Mouse (Mus musculus): ENCODE results near the gene Klhl15. TPM values are rescaled to one million over a fixed set of nuclear protein-coding genes. Genes with fewer than 3 reads are reported as not detected.
"Not testable (repeated sequence)": the region's sequence is repeated elsewhere in the genome, so short reads cannot be mapped to it uniquely, and the experiment has no call there.

The Klhl15 gene
- polyA plus RNA-seq (2011; ENCODE audit: insufficient read depth, insufficient read length, low replicate concordance, missing spikeins): 0.88 and 5.4 TPM in 2 replicates

- no peaks in the 10 kb centered on the region for H3K4me1 ChIP-seq (ENCODE audit: control insufficient read depth, insufficient read depth, low read length)
- peak within 1 kb of the TSS; percentile 96 for H3K27ac ChIP-seq (ENCODE audit: control insufficient read depth, insufficient read depth, low read depth, low read length, poor library complexity)
- TF ChIP-seq CTCF (IDR thresholded peaks at IDR 0.05; ENCODE audit: control insufficient read depth, insufficient read depth, low read length): no peak
- TF ChIP-seq POLR2A (IDR thresholded peaks at IDR 0.05; ENCODE audit: borderline replicate concordance, control insufficient read depth, low read depth, low read length): peak; percentile 43; the same call in 1 of the 2 replicates
- 6% methylated on average over 48 of the region's 70 CpGs for WGBS
- H3K4me3 ChIP-seq (replicated peaks; ENCODE audit: control insufficient read depth, low read depth, low read length): peak within 1 kb of the TSS; percentile 86
These were observed at the start of gene Klhl15 for GRCm38 (mm10) chrX:94234532-94235189. Gene Klhl15 (plus strand): TSS chrX:94234599.

- H3K4me1 ChIP-seq (ENCODE audit: control insufficient read depth, insufficient read depth, low read length): no peaks in the 10 kb centered on the region
- no peak overlapping the region for H3K4me3 ChIP-seq (replicated peaks; ENCODE audit: control insufficient read depth, low read depth, low read length)
- 28% methylated on average over 1 of the region's 1 CpGs for WGBS
- no peak for TF ChIP-seq CTCF (IDR thresholded peaks at IDR 0.05; ENCODE audit: control insufficient read depth, insufficient read depth, low read length)
- TF ChIP-seq POLR2A (IDR thresholded peaks at IDR 0.05; ENCODE audit: borderline replicate concordance, control insufficient read depth, low read depth, low read length): no peak
- H3K27ac ChIP-seq (ENCODE audit: control insufficient read depth, insufficient read depth, low read depth, low read length, poor library complexity): no peak overlapping the region
These were observed 49.2 kb upstream of the Klhl15 start for GRCm38 (mm10) chrX:94185156-94185555.

DNA sequence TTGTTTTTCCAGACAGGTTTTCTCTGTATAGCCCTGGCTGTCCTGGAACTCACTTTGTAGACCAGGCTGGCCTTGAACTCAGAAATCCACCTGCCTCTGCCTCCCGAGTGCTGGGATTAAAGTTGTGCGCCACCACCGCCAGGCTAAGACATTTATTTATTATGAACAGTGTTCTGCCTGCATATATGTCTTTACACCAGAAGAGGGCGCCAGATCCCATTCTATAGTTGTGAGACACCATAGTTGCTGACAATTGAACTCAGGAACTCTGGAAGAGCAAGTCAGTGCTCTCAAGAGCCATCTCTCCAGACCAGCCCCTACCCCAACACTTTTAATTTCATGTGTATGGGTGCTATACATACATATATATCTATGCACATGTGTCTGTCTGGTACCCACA is 40.5 kb upstream of the Klhl15 start:
- 42% methylated on average over 4 of the region's 4 CpGs for WGBS
- H3K4me3 ChIP-seq (replicated peaks; ENCODE audit: control insufficient read depth, low read depth, low read length); H3K27ac ChIP-seq (ENCODE audit: control insufficient read depth, insufficient read depth, low read depth, low read length, poor library complexity); H3K4me1 ChIP-seq (ENCODE audit: control insufficient read depth, insufficient read depth, low read length): not testable (repeated sequence)

- 86% methylated on average over 5 of the region's 5 CpGs for WGBS
- Histone ChIP-seq H3K4me3 (replicated peaks; ENCODE audit: control insufficient read depth, low read depth, low read length) (no peak overlapping the region), H3K4me1 (ENCODE audit: control insufficient read depth, insufficient read depth, low read length) (no peaks in the 10 kb centered on the region), H3K27ac (ENCODE audit: control insufficient read depth, insufficient read depth, low read depth, low read length, poor library complexity) (no peak overlapping the region)
- no peak for TF ChIP-seq POLR2A (IDR thresholded peaks at IDR 0.05; ENCODE audit: borderline replicate concordance, control insufficient read depth, low read depth, low read length)
- peak; percentile 58 for TF ChIP-seq CTCF (IDR thresholded peaks at IDR 0.05; ENCODE audit: control insufficient read depth, insufficient read depth, low read length)
These were observed 36.6 kb upstream of the Klhl15 start for GRCm38 (mm10) chrX:94197789-94198188.

DNA sequence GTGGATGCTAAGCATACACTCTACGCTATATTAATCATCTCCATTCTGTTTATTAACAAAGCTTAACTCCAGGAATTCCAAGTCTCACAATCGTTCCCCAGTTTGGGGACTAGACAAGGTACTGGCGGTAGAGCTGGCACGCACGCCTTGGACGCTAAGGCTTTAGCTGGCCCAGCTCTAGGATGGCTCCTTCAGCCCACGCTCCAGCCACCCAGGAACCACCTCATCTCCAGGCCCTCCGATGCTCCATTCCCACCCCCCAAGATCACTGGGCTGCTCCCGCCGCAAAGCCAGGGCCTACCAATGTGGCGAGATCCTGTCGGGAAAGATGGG is 22.2 kb upstream of the Klhl15 start:
- H3K27ac ChIP-seq (ENCODE audit: control insufficient read depth, insufficient read depth, low read depth, low read length, poor library complexity): peak overlapping the region; percentile 84
- no peaks in the 10 kb centered on the region; the same call in 1 of the 2 replicates for H3K4me1 ChIP-seq (ENCODE audit: control insufficient read depth, insufficient read depth, low read length)
- 1% methylated on average over 12 of the region's 12 CpGs for WGBS
- TF ChIP-seq POLR2A (IDR thresholded peaks at IDR 0.05; ENCODE audit: borderline replicate concordance, control insufficient read depth, low read depth, low read length) (no peak; the same call in 1 of the 2 replicates), CTCF (IDR thresholded peaks at IDR 0.05; ENCODE audit: control insufficient read depth, insufficient read depth, low read length) (no peak)
- peak overlapping the region; percentile 99 for H3K4me3 ChIP-seq (replicated peaks; ENCODE audit: control insufficient read depth, low read depth, low read length)

DNA sequence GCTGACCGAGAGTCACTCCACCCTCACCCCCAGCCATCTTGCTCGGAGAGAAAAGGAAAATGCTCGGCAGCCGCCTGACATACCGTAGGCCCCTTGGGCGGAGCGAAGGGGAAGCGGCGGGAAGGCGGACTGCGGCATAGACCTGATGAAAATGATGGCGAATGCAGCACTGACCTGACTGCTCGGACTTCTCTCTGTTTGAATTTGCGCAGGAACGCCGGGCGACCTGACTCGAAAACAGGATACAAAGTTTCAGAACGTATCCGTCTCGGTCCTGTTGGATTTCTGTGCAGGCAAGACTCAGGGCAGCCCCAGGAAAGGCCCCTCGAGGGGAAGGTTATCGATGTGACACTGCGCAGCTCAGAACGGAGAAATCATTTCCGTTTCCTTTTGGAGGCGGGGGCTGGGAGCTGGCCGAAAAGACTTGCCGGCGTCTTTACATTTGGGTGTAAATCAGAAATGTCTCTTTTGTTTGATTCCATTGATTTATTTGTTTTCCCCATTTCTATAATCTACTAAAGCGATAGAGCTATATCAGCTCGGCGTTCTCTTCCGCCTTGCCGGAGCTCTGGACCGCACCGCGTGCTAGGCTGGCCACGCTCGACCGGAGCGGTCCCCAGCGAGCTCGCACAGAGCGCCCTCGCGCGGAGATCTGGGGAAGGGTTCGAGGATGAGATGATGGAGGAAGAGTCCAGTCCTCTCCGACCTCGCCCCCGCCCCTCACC is 21.6 kb upstream of the Klhl15 start, which contains the start of gene Eif2s3x:
Gene Eif2s3x (minus strand): TSS at position 266 of the 725 bp plus-strand sequence.
- WGBS: under 1% methylated on average over 52 of the region's 52 CpGs
- Histone ChIP-seq H3K4me3 (replicated peaks; ENCODE audit: control insufficient read depth, low read depth, low read length) (peak within 1 kb of the TSS; percentile 99), H3K4me1 (ENCODE audit: control insufficient read depth, insufficient read depth, low read length) (no peaks in the 10 kb centered on the region; the same call in 1 of the 2 replicates), H3K27ac (ENCODE audit: control insufficient read depth, insufficient read depth, low read depth, low read length, poor library complexity) (peak within 1 kb of the TSS; percentile 84)
- TF ChIP-seq POLR2A (IDR thresholded peaks at IDR 0.05; ENCODE audit: borderline replicate concordance, control insufficient read depth, low read depth, low read length): 0 out of 2 replicates have a peak, but pooled peaks have one; percentile 21
- peak; percentile 78 for TF ChIP-seq CTCF (IDR thresholded peaks at IDR 0.05; ENCODE audit: control insufficient read depth, insufficient read depth, low read length)

DNA sequence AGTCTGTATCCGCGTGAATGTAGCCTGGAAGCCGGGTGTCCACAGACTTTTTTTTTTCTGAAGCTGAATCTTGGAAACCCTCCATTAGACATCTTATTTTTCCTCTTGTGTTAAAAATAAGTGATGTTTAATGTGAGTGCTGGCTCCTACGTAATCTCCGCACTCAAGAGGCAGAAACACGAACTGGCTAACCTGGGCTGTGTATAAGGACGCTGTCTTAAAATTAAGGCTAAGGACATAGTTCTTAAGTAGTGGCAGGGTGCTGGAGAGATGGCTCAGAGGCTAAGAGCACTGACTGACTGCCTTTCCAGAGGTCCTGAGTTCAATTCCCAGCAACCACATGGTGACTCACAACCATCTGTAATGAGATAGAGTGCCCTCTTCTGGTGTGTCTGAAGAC is 21.0 kb upstream of the Klhl15 start:
- no peaks in the 10 kb centered on the region; the same call in 1 of the 2 replicates for H3K4me1 ChIP-seq (ENCODE audit: control insufficient read depth, insufficient read depth, low read length)
- 3% methylated on average over 7 of the region's 7 CpGs for WGBS
- H3K27ac ChIP-seq (ENCODE audit: control insufficient read depth, insufficient read depth, low read depth, low read length, poor library complexity): no peak overlapping the region
- H3K4me3 ChIP-seq (replicated peaks; ENCODE audit: control insufficient read depth, low read depth, low read length): peak overlapping the region; percentile 99
- TF ChIP-seq POLR2A (IDR thresholded peaks at IDR 0.05; ENCODE audit: borderline replicate concordance, control insufficient read depth, low read depth, low read length) (no peak), CTCF (IDR thresholded peaks at IDR 0.05; ENCODE audit: control insufficient read depth, insufficient read depth, low read length) (no peak)

GRCm38 (mm10) chrX:94233432-94233831 is 967 bp upstream of the Klhl15 start:
- no peak for TF ChIP-seq CTCF (IDR thresholded peaks at IDR 0.05; ENCODE audit: control insufficient read depth, insufficient read depth, low read length)
- no peak for TF ChIP-seq POLR2A (IDR thresholded peaks at IDR 0.05; ENCODE audit: borderline replicate concordance, control insufficient read depth, low read depth, low read length)
- no peak overlapping the region for H3K4me3 ChIP-seq (replicated peaks; ENCODE audit: control insufficient read depth, low read depth, low read length)
- no peaks in the 10 kb centered on the region for H3K4me1 ChIP-seq (ENCODE audit: control insufficient read depth, insufficient read depth, low read length)
- WGBS: 13% methylated on average over 5 of the region's 5 CpGs
- H3K27ac ChIP-seq (ENCODE audit: control insufficient read depth, insufficient read depth, low read depth, low read length, poor library complexity): no peak overlapping the region
